Mouse (Mus musculus): Measurements from ENCODE around the gene Bhlha9.

- TF ChIP-seq UBTF (IDR thresholded peaks at IDR 0.05; ENCODE audit: borderline replicate concordance, insufficient read depth, low read depth, low read length) (no peak), TCF12 (IDR thresholded peaks at IDR 0.05; ENCODE audit: low read depth, low read length) (no peak), POLR2A (IDR thresholded peaks at IDR 0.05; ENCODE audit: control insufficient read depth in 1 of 2, insufficient read depth in 1 of 2, low read depth in 1 of 2, low read length in 2 of 2, poor library complexity in 1 of 2) (no peak), SMC3 (IDR thresholded peaks at IDR 0.05; ENCODE audit: low read depth, low read length) (no peak), ZMIZ1 (IDR thresholded peaks at IDR 0.05; ENCODE audit: low read depth, low read length) (no peak), GATA1 (IDR thresholded peaks at IDR 0.05; ENCODE audit: low read depth, low read length) (no peak), MAZ (IDR thresholded peaks at IDR 0.05; ENCODE audit: low read depth, low read length) (no peak), MAX (IDR thresholded peaks at IDR 0.05; ENCODE audit: low read length) (no peak)
Observed at GRCm38 (mm10) chr11:76707656-76708055, 35.4 kb downstream of the Bhlha9 start.

All from MEL (cell line).